Mouse (Mus musculus) small intestine, adult 2 months (tissue): ENCODE measurements at regions not wholly inside any gene's neighbourhood (a gene's known extent, or its start where the extent isn't known, plus 50 kb on each side); places are given as distances from the start of the nearest gene placed in this dataset.
"Not testable (repeated sequence)": the region's sequence is repeated elsewhere in the genome, so short reads cannot be mapped to it uniquely, and the experiment has no call there.

Source experiments
- H3K27ac ChIP-seq: fragments of 200-500 bp; 2 replicates; pipeline ENCODE4 v1.5.1; 2012; ENCODE audit warnings: low read depth, low read length, control low read depth, inconsistent platforms; ENCODE audit not compliant: insufficient read depth
- H3K27me3 ChIP-seq: fragments of 200-500 bp; 2 replicates; pipeline ENCODE4 v1.6.1; 2012; ENCODE audit warnings: mild to moderate bottlenecking, moderate library complexity, low read length, inconsistent platforms; ENCODE audit not compliant: control insufficient read depth, insufficient read depth
- H3K36me3 ChIP-seq: fragments of 200-500 bp; 2 replicates; pipeline ENCODE4 v1.6.1; 2012; ENCODE audit warnings: mild to moderate bottlenecking, low read length, control low read depth, inconsistent platforms; ENCODE audit not compliant: control insufficient read depth, insufficient read depth
- H3K4me1 ChIP-seq: fragments of 200-500 bp; 2 replicates; pipeline ENCODE4 v1.6.1; 2012; ENCODE audit warnings: low read length, inconsistent platforms, mixed read lengths; ENCODE audit not compliant: control insufficient read depth, insufficient read depth, insufficient read length
- H3K4me3 ChIP-seq: fragments of 200-500 bp; 2 replicates; pipeline ENCODE4 v1.5.1; 2012; ENCODE audit warnings: low read depth, mild to moderate bottlenecking, control low read depth, inconsistent platforms, low read length, moderate library complexity
- CTCF ChIP-seq: fragments of 200-500 bp; IDR thresholded peaks from 2 replicates; pipeline ENCODE4 v1.5.1; 2012; ENCODE audit warnings: low read depth, mild to moderate bottlenecking, control low read depth, inconsistent platforms, low read length, moderate library complexity, mixed read lengths; ENCODE audit not compliant: insufficient replicate concordance, insufficient read length; ENCODE audit errors: extremely low read depth
- POLR2A ChIP-seq: fragments of 200-500 bp; IDR thresholded peaks from 2 replicates; pipeline ENCODE4 v1.6.1; 2012; ENCODE audit warnings: low read depth, mild to moderate bottlenecking, control low read depth, inconsistent platforms, low read length, moderate library complexity
- WGBS: fragments of 180-500 bp; shearing (Covaris S2); methylation state at CpG from one replicate; pipeline ENCODE4 v1.1.7; 2018; 5-methylcytosine and 5-hydroxymethylcytosine counted together

GRCm38 (mm10) chr7:129756138-129756537, 164.5 kb downstream of the Wdr11 start:
- TF ChIP-seq CTCF (no peak), POLR2A (no peak)
- Histone ChIP-seq H3K27me3 (no peaks in the 10 kb centered on the region), H3K4me1 (peaks cover 9% of the 10 kb centered on the region; the same call in 1 of the 2 replicates), H3K4me3 (no peak overlapping the region), H3K36me3 (no peaks in the 10 kb centered on the region), H3K27ac (peak overlapping the region; percentile 39; the same call in 1 of the 2 replicates)
- WGBS, result 23% methylated on average over 6 of the region's 6 CpGs

DNA sequence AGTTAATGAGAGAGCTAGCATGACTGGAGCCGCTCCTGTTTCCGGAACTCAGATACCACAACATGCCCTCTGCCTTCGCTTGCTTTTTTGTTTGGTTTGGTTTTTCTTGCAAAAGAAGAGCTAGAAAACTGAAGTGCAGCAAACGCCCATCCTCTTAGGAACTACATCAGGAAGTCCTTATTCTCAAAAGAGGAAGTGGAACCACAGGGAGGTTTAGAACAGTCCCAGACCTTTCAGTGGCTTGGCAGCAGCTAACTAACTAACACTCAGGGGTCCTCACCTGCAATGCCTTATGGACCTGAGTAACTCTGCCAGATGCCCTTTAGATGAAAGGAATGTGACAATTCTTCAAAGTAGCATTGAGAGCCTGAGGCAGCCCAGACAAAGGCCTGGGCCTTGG, 168.2 kb downstream of the Wdr11 start:
- Histone ChIP-seq H3K4me3 (no peak overlapping the region), H3K27ac (no peak overlapping the region), H3K36me3 (no peaks in the 10 kb centered on the region), H3K27me3 (no peaks in the 10 kb centered on the region), H3K4me1 (peaks cover 22% of the 10 kb centered on the region; the same call in 1 of the 2 replicates)
- TF ChIP-seq CTCF, result no peak
- TF ChIP-seq POLR2A, result no peak
- WGBS, result 77% methylated on average over 4 of the region's 4 CpGs

DNA sequence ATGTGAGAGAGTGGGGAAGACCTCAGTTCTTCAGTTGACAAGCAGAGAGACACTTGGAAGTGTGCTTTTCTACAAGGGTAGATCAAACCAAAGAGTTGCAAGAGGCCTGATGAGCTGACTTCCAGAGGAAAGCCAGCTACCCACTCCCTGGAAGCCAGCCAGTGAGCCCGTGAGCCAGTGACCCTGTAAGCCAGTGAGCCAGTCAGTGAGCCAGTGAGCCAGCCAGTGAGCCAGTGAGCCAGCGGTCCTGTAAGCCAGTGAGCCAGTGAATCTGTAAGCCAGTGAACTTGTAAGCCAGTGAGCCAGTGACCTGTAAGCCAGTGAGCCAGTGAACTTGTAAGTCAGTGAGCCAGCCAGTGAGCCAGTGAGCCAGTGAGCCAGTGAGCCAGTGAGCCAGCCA, 168.7 kb downstream of the Wdr11 start:
- no peak overlapping the region for H3K27ac ChIP-seq
- 93% methylated on average over 2 of the region's 2 CpGs for WGBS
- no peaks in the 10 kb centered on the region for H3K36me3 ChIP-seq
- no peaks in the 10 kb centered on the region for H3K27me3 ChIP-seq
- peaks cover 27% of the 10 kb centered on the region for H3K4me1 ChIP-seq
- TF ChIP-seq POLR2A (no peak), CTCF (no peak)
- no peak overlapping the region for H3K4me3 ChIP-seq

- 11% methylated on average over 5 of the region's 5 CpGs for WGBS
- Histone ChIP-seq H3K27me3 (no peaks in the 10 kb centered on the region), H3K4me1 (peaks cover 36% of the 10 kb centered on the region), H3K36me3 (no peaks in the 10 kb centered on the region), H3K27ac (peak overlapping the region; percentile 48), H3K4me3 (no peak overlapping the region)
- no peak for TF ChIP-seq CTCF
- no peak for TF ChIP-seq POLR2A
Measured at GRCm38 (mm10) chr7:129763754-129764153, 172.1 kb downstream of the Wdr11 start.

DNA sequence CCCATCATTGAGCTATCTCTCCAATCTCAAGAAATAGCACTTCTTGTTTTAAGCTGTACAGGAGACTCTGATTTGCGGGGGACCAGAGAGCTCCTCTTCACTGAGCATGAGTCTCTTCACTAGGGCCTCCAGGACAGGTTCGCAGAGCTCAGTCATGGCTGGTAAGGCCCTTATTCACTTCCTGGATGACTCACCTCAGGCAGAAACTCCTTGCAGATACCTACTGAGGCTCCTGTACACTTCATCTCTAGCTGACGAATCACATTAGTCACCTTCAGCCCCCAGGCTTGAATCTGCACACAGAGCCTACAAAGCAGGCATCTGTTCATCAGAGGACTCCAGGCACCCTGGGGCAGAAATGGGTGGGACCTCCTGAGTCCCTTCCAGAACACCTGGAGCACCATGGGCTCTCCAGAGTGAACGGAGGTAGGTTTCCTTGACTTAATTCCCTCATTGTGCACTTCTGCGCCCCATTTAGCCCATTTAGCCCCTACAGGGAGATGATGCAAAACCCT, 172.8 kb downstream of the Wdr11 start:
- TF ChIP-seq POLR2A (no peak), CTCF (no peak)
- Histone ChIP-seq H3K27ac (peak overlapping the region; percentile 48), H3K36me3 (no peaks in the 10 kb centered on the region), H3K27me3 (no peaks in the 10 kb centered on the region), H3K4me1 (peaks cover 38% of the 10 kb centered on the region), H3K4me3 (no peak overlapping the region)
- WGBS, result 63% methylated on average over 5 of the region's 5 CpGs

DNA sequence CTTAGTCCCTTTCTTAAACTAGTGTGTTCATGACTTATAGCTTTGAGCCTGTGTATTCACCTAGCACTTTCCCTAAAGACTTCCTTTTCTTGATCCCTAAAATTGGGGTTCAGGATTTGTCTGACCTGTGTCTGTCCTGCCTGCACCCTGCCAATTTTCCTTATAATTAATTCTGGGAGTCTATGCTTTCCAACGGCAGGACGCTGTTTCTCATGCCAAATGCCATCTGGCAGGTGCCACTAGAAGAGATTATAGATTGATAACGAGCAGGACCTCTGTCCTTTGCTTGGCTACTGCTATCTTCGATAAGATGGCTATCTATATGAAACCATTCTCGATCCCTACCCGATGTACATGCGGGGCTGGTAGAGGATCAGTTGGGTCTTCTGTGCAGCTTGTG, 174.0 kb downstream of the Wdr11 start:
- Histone ChIP-seq H3K27me3 (no peaks in the 10 kb centered on the region), H3K36me3 (no peaks in the 10 kb centered on the region), H3K27ac (peak overlapping the region; percentile 42), H3K4me3 (no peak overlapping the region), H3K4me1 (peaks cover 42% of the 10 kb centered on the region)
- no peak for TF ChIP-seq POLR2A
- no peak for TF ChIP-seq CTCF
- WGBS, result 32% methylated on average over 7 of the region's 7 CpGs

DNA sequence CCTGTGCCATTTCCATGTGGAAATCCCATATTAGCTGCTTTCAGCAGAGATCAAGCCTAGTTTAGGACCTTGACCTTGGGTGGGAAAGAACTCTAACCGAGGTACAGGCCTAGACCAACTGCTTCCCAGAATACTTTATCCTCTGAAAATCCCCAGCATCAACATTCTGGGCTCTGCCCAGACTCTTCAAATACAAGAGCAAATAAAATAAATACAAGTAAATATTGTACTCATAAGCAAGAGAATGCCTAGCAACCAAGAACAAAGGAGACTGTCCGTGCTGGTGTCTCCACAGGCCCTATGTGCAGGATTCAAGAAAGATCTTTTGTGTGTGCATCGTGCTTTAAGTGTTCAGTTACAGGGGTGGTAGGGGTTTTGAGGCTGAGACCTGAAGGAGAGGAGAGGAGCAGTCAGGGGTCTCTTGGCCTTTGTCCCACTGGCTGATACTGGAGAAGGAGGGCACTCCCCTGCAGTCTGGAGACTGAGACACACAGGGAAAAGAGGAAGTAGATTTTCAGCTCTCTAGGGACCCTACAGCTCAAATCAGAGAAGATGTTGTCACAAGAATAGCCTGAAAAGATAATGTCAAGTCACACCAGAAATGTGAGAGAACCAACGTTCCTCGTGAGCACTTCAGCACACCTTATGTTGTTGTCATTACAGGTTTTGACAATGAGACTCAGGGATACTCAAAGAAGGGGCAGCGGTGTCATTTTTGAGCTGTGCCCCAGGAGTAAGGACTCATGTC, 174.6 kb downstream of the Wdr11 start:
- H3K4me1 ChIP-seq, result peaks cover 42% of the 10 kb centered on the region
- TF ChIP-seq CTCF (no peak), POLR2A (no peak)
- H3K4me3 ChIP-seq, result no peak overlapping the region
- 43% methylated on average over 6 of the region's 6 CpGs for WGBS
- H3K27ac ChIP-seq, result peak overlapping the region; percentile 73
- H3K27me3 ChIP-seq, result no peaks in the 10 kb centered on the region
- no peaks in the 10 kb centered on the region for H3K36me3 ChIP-seq

GRCm38 (mm10) chr7:129769673-129770072, 178.0 kb downstream of the Wdr11 start:
- Histone ChIP-seq H3K27ac (peak overlapping the region; percentile 50; the same call in 1 of the 2 replicates), H3K4me1 (peaks cover 39% of the 10 kb centered on the region)
- not testable (repeated sequence) for H3K36me3 ChIP-seq, H3K27me3 ChIP-seq, H3K4me3 ChIP-seq
- WGBS, result 38% methylated on average over 1 of the region's 1 CpGs
